Mouse (Mus musculus) intestine, postnatal 0 days (tissue): ENCODE data around the gene Crybb2. TPM values are rescaled to one million over a fixed set of nuclear protein-coding genes. Genes with fewer than 3 reads are reported as not detected.

Source experiments
- ATAC-seq: fragments of 200-750 bp; cut with Nextera tagmentation; 2 replicates; pipeline ENCODE4 v1.8.0; 2017; ENCODE audit warnings: mild to moderate bottlenecking, moderate TSS enrichment, moderate library complexity
- H3K27ac ChIP-seq: fragments of 300-500 bp; sonication (generic); 2 replicates; pipeline ENCODE4 v1.5.1; 2014; ENCODE audit warnings: mild to moderate bottlenecking, low read depth, low read length, moderate library complexity
- H3K27me3 ChIP-seq: fragments of 300-500 bp; sonication (generic); replicated peaks from 2 replicates; pipeline ENCODE4 v1.6.1; 2014; ENCODE audit warnings: low read length, mixed read lengths; ENCODE audit not compliant: control insufficient read depth, insufficient read depth
- H3K36me3 ChIP-seq: fragments of 300-500 bp; sonication (generic); 2 replicates; pipeline ENCODE4 v1.6.1; 2014; ENCODE audit warnings: mild to moderate bottlenecking, moderate library complexity; ENCODE audit not compliant: control insufficient read depth, insufficient read depth
- H3K4me1 ChIP-seq: fragments of 300-500 bp; sonication (generic); replicated peaks from 2 replicates; pipeline ENCODE4 v1.6.1; 2014; ENCODE audit warnings: antibody characterized with exemption, low read length, mixed read lengths; ENCODE audit not compliant: control insufficient read depth, insufficient read depth
- H3K4me2 ChIP-seq: fragments of 300-500 bp; sonication (generic); replicated peaks from 2 replicates; pipeline ENCODE4 v1.6.1; 2014; ENCODE audit warnings: low read depth, mild to moderate bottlenecking, moderate library complexity
- H3K4me3 ChIP-seq: fragments of 300-500 bp; sonication (generic); 2 replicates; pipeline ENCODE4 v1.5.1; 2014; ENCODE audit warnings: low read depth, low read length
- H3K9ac ChIP-seq: fragments of 300-500 bp; sonication (generic); 2 replicates; pipeline ENCODE4 v1.6.1; 2014; ENCODE audit warnings: mild to moderate bottlenecking, low read depth, low read length
- H3K9me3 ChIP-seq: fragments of 300-500 bp; sonication (generic); 2 replicates; pipeline ENCODE4 v1.6.1; 2016; ENCODE audit warnings: mixed run types; ENCODE audit not compliant: control insufficient read depth
- CTCF ChIP-seq: sonication (generic); IDR thresholded peaks from 2 replicates; pipeline ENCODE4 v1.5.1; 2016; ENCODE audit warnings: low read depth, mild to moderate bottlenecking, control low read depth, antibody characterized with exemption, moderate library complexity
- WGBS: fragments of 180-500 bp; shearing (Covaris S2); extraction: QIAGEN DNeasy Blood & Tissue Kit; methylation state at CpG from one replicate; pipeline ENCODE4 v1.1.7; 2014; 5-methylcytosine and 5-hydroxymethylcytosine counted together
- polyA plus RNA-seq: library from polyadenylated mRNA; unstranded; fragments of >200 nt; fragmentation: Nextera tagmentation; extraction: Ambion mirVana; gene quantifications from 2 replicates; pipeline ENCODE4 v1.2.1, GENCODE M21; 2015

The Crybb2 gene
- polyA plus RNA-seq, 1 experiment from 2014 or later: not detected

DNA sequence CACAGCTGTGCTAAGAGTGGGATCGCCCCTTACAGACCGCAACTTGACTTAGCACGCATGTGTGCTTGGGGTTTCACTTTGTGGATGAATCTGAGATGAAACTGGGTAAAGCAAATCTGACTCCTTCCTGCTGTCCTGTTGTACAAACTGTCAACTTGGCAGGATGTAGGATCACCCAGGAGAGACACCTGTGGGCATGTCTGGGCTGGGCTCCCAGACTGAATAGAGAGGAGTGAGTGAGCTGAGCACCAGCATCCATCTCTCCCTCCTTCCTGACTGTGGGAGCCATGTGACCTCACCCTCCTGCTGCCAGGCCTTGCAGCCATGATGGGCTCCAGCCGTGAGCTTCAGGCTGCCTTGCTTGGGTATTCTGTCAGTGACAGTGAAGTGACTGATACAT lies 35.6 kb upstream of the Crybb2 start:
- H3K27me3 ChIP-seq: no peaks in the 10 kb centered on the region
- H3K9me3 ChIP-seq: no peaks in the 10 kb centered on the region
- H3K27ac ChIP-seq: no peak overlapping the region
- H3K4me2 ChIP-seq: no peak overlapping the region
- no peak for ATAC-seq
- TF ChIP-seq CTCF: no peak
- 84% methylated on average over 4 of the region's 4 CpGs for WGBS
- H3K4me1 ChIP-seq: no peaks in the 10 kb centered on the region
- H3K36me3 ChIP-seq: peaks cover 8% of the 10 kb centered on the region; the same call in 1 of the 2 replicates
- no peak overlapping the region for H3K4me3 ChIP-seq
- no peak overlapping the region for H3K9ac ChIP-seq

DNA sequence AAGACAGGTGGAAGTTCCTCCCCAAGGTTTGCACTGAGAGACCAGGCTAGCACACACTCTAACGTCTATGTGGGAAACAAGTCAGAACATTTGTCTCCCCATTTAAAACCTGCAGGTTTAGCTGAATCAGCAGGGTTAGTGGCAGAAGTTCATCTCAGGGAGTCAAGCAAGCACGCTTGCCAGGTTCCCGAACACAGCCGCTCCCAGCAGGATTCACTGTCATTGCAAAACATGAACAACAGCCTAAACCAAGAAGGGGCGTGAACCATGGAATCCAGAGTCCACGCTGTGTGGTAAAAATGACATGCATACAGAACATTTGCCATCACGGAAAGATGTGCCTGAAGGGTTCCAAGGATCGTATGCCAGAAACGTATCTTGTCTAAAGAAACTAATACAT lies 35.1 kb upstream of the Crybb2 start:
- peaks cover 13% of the 10 kb centered on the region; the same call in 1 of the 2 replicates for H3K36me3 ChIP-seq
- no peaks in the 10 kb centered on the region for H3K9me3 ChIP-seq
- no peak overlapping the region for H3K4me2 ChIP-seq
- WGBS: 64% methylated on average over 9 of the region's 9 CpGs
- no peak for ATAC-seq
- no peak overlapping the region for H3K9ac ChIP-seq
- no peaks in the 10 kb centered on the region for H3K27me3 ChIP-seq
- H3K4me3 ChIP-seq: no peak overlapping the region
- no peaks in the 10 kb centered on the region for H3K4me1 ChIP-seq
- H3K27ac ChIP-seq: no peak overlapping the region
- no peak for TF ChIP-seq CTCF

DNA sequence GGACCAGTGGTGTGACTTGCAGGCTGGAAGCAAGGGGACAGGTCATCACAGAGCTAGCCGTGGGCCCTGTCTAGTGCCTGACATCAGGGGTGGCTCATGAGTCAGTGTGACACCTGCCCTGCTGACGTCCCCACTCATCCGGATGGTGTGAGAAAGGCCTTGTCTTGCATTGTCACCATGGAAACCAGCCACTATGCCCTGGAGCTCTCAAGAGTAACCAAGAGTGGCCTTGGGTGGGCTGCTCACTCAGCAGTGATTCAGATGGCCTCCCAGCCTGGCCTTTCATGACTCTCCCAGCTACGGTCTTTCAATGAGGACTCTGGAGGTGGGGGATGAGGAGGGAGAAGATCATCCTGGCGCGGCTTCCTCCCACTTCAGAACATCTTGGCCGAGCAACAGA lies 32.5 kb upstream of the Crybb2 start:
- H3K4me2 ChIP-seq: no peak overlapping the region
- H3K9ac ChIP-seq: no peak overlapping the region
- WGBS: 84% methylated on average over 7 of the region's 7 CpGs
- no peaks in the 10 kb centered on the region for H3K4me1 ChIP-seq
- no peak for TF ChIP-seq CTCF
- no peaks in the 10 kb centered on the region for H3K27me3 ChIP-seq
- H3K27ac ChIP-seq: no peak overlapping the region
- peaks cover 31% of the 10 kb centered on the region; the same call in 1 of the 2 replicates for H3K36me3 ChIP-seq
- H3K4me3 ChIP-seq: no peak overlapping the region
- ATAC-seq: no peak
- H3K9me3 ChIP-seq: no peaks in the 10 kb centered on the region

DNA sequence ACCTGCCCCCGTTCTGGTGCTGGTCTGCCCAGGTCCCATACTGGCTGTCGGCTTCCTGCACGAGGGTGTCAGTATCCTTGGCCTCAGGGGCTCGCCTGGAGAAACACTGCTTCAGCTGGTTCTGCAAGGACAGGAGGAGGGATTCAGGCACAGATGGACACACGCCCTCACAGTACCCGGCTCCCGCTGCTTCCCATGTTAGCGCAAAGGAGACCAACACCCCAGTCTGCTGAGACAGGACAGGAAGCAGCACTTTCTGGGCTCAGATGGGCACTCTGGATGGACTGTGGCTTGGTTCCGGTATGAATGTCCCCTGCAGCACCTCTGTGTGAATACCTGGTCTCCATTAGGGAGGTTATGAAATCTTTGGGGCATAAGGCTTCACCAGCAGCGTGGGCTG lies 31.5 kb upstream of the Crybb2 start:
- Histone ChIP-seq H3K4me1 (no peaks in the 10 kb centered on the region), H3K4me2 (no peak overlapping the region), H3K9me3 (no peaks in the 10 kb centered on the region), H3K27ac (no peak overlapping the region), H3K9ac (no peak overlapping the region), H3K4me3 (no peak overlapping the region), H3K36me3 (peaks cover 41% of the 10 kb centered on the region), H3K27me3 (no peaks in the 10 kb centered on the region)
- no peak for ATAC-seq
- 79% methylated on average over 10 of the region's 10 CpGs for WGBS
- no peak for TF ChIP-seq CTCF

DNA sequence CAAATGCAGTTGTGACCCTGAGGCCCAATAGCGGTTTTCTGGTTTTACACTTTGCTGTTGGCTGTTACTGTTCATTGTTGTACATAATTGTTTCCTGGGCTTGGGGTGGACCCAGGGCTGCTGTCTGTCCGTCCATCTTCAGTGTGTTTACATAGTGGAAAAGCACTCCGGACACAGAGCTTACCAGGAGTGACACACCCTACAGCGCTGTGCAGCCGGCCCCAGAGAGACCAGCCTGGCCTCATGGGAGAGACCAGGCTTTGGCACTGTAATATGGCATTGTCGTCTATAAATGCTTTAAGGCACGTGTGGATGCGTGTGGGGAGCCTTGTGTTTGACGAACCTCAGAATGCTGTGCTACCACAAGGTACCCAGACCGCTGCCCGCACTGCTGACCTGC lies 30.5 kb upstream of the Crybb2 start:
- no peak overlapping the region for H3K9ac ChIP-seq
- no peak overlapping the region; the same call in 1 of the 2 replicates for H3K27ac ChIP-seq
- H3K4me1 ChIP-seq: no peaks in the 10 kb centered on the region
- H3K36me3 ChIP-seq: peaks cover 51% of the 10 kb centered on the region
- WGBS: 56% methylated on average over 11 of the region's 11 CpGs
- no peak for TF ChIP-seq CTCF
- H3K9me3 ChIP-seq: no peaks in the 10 kb centered on the region
- H3K27me3 ChIP-seq: no peaks in the 10 kb centered on the region
- ATAC-seq: no peak
- H3K4me3 ChIP-seq: no peak overlapping the region
- no peak overlapping the region for H3K4me2 ChIP-seq

DNA sequence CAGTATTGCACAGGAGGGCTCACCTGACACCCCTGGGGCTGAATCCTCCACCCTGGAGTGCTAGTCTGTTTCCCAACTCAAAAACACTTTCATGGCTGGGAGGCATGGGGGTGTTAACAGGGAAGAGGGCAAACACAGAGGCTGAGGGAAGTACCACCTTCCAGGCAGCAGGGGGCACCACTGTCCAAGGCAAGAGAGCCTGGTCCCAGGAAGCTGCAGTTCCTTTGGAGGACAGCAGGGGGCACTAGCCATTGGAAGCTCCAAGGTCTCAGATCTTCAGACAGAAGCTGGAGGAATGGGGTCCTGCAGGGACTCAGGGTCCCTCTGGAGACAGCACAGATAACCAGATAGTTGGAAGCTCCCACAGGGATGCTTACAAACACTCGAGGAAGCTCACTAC lies 29.6 kb upstream of the Crybb2 start:
- Histone ChIP-seq H3K4me2 (no peak overlapping the region), H3K27me3 (no peaks in the 10 kb centered on the region), H3K9me3 (no peaks in the 10 kb centered on the region), H3K9ac (no peak overlapping the region), H3K27ac (no peak overlapping the region), H3K4me3 (no peak overlapping the region), H3K36me3 (peaks cover 60% of the 10 kb centered on the region), H3K4me1 (no peaks in the 10 kb centered on the region)
- peak; percentile 100 for TF ChIP-seq CTCF
- ATAC-seq: peak; percentile 41
- WGBS: 21% methylated on average over 1 of the region's 1 CpGs

DNA sequence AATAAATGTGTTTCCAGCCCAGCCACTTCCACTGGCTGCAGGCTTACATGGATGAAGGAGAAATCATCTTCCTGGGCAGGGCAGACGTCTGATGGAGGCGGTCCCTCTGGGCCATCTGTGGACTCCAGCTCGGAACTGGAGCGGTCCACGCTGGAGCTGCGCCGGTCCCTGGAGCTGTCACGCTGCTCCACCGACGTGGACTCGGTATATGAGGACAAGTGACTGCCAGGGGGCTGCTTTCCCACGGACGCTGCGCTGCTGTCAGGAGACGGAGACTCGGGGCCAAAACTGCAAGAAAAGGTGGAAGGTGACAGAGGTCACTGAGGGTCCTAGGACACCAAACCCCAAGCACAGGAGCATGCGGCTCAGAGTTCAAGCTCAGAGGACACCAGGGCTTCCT lies 27.6 kb upstream of the Crybb2 start:
- Histone ChIP-seq H3K27ac (no peak overlapping the region), H3K36me3 (peaks cover 78% of the 10 kb centered on the region), H3K4me3 (no peak overlapping the region), H3K4me2 (no peak overlapping the region), H3K9me3 (no peaks in the 10 kb centered on the region), H3K9ac (no peak overlapping the region), H3K4me1 (no peaks in the 10 kb centered on the region), H3K27me3 (no peaks in the 10 kb centered on the region)
- ATAC-seq: no peak
- no peak for TF ChIP-seq CTCF
- 95% methylated on average over 17 of the region's 17 CpGs for WGBS
